Mouse (Mus musculus): ENCODE data around the gene Mgll.
A peak's percentile ranks its signal among the peaks of the same experiment; 100 is the strongest.

Mgll gene

GRCm38 (mm10) chr6:88770981-88771380 is 46.8 kb downstream of the Mgll start:
- no peak for DNase-seq (ENCODE audit: low read depth)

DNA sequence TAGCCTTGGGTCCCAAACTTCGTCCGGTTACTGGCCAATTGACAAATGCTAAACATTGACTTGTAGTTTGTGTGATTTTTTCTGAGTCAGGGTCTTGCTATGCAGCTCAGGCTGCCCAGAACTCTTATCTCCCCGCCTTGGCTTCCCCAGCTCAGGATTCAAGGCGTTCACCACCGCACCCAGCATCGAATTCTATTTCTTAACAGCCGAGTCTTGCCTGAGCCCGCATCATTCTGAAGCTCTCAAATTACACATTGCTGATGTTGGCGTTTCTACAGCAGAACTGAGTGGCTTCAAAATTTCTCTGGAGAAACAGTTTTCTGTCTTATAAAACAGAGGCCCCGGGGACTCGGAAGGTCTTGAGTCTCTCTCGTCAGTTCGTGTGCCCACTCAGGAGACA is 47.8 kb downstream of the Mgll start:
- no peak for DNase-seq (ENCODE audit: low read depth)

- DNase-seq (ENCODE audit: low read depth) = no peak
Observed at GRCm38 (mm10) chr6:88774055-88774454, 49.8 kb downstream of the Mgll start.

DNA sequence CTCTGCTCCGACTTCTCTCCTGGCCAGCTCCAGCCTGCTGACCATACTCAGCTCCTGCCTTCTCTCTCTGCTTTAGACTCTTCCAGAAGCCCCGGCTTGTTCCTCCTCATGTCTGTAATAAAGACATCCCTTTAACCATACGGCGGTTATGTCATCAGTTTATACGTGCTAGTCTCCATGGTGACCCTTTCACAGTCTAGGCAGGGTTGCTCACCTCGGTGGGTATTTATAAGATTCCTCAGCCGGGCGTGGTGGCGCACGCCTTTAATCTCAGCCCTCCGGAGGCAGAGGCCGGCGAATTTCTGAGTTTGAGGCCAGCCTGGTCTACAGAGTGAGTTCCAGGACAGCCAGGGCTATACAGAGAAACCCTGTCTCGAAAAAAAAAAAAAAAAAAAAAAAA is 51.1 kb downstream of the Mgll start:
- no peak for DNase-seq (ENCODE audit: low read depth)

DNA sequence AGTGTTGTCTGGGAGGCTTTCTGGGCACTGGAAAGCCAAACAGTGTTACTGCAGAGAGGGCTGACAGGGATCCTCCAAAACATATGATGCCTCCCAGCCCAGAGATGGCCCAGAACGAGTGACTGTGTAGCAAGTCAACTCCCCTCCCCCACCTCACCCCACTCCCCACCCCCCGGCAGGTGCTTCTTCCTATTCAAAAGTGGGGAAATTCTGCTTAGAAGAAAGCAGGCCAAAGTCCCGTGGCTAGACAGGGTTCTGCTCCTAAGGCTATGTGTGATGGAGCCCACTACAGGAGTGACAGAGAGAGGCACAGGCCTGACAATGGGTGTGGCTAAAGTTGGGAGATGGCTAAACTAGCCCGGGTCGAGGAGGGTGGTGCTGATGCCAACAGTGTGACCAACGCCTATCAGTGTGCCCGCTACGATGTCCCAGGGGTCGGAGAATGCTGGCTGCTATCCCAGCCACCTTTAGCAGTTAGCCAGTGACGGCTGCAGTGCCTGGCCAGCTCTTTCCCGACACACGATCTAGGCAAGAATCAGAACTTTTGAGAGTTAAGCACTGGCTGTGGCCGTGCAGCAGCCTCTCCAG is 52.2 kb downstream of the Mgll start:
- no peak for DNase-seq (ENCODE audit: low read depth)

DNA sequence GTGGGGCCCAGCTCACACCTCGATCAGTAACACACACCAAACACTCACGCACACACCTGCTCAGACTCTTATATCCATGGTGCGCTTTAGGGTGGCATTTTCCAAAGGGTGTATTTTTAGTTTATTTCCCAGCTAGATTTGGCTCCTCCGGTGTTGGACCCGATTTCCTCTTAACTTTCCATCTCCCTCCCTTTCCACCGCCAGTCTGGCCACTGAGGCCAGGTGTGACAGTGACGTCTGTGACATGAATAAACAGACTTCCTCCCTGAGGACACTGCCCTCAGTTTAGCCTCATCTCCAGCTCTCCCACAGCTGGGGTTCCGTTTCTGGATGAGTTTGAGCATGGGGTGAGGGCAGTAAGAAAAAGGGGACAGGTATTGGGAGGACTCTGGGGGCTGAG is 52.8 kb downstream of the Mgll start:
- DNase-seq (ENCODE audit: low read depth) = no peak

DNA sequence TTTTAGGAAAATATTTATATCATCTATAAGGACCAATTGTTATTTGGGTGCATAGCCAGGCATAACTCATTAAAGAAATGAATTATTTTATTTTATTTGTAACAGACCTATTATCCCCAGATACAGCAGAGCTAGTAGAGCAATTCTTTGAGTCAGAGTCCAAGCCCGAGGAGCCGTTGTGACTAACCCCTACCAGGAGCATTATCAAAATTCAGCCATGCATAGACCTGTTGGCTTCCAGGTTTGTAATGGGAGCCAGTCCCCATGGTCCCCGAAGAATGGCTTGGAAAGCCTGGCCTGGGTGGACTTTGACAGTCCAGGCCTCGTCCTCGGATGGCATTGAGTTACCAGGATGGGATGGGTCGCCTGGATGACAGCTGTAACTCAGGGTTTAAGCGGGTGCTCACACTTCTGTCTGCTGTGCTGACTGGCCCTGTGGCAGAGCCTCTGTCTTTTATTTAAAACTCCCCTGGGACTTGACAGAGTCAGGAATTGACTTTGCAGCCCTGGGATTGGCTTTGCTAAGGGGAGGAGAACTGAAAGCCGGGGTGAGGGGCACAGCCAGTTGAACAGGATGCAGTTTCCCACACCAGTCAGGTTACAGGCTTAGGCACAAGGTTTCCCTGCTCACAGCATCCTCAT is 54.0 kb downstream of the Mgll start:
- no peak for DNase-seq (ENCODE audit: low read depth)

DNA sequence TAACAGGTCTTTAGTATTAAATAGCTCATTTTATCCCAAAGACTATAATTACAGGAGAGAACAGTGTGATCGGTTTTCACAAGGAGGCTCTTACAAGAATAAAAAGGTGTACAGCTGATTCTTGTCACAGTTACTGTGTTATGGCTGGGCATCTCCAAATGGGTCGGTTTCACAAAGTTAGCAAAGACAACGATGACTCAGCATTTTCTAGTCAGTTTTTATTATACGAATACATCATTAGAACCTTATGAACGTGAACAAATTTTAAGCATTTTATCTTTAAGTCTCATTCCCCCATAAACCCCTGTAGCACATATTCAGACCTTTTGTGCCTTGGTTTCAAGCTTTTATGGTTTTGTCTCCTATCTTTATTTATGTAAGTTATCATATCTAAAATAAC is 55.5 kb downstream of the Mgll start:
- DNase-seq (ENCODE audit: low read depth) = no peak

- no peak for DNase-seq (ENCODE audit: low read depth)
Observed at GRCm38 (mm10) chr6:88781919-88782318, 57.7 kb downstream of the Mgll start.

- DNase-seq (ENCODE audit: low read depth) = peak; percentile 49
Observed at GRCm38 (mm10) chr6:88782981-88783397, 58.8 kb downstream of the Mgll start.

GRCm38 (mm10) chr6:88784691-88785173 is 60.5 kb downstream of the Mgll start:
- no peak for DNase-seq (ENCODE audit: low read depth)

GRCm38 (mm10) chr6:88785331-88785730 is 61.1 kb downstream of the Mgll start:
- DNase-seq (ENCODE audit: low read depth) = no peak

DNA sequence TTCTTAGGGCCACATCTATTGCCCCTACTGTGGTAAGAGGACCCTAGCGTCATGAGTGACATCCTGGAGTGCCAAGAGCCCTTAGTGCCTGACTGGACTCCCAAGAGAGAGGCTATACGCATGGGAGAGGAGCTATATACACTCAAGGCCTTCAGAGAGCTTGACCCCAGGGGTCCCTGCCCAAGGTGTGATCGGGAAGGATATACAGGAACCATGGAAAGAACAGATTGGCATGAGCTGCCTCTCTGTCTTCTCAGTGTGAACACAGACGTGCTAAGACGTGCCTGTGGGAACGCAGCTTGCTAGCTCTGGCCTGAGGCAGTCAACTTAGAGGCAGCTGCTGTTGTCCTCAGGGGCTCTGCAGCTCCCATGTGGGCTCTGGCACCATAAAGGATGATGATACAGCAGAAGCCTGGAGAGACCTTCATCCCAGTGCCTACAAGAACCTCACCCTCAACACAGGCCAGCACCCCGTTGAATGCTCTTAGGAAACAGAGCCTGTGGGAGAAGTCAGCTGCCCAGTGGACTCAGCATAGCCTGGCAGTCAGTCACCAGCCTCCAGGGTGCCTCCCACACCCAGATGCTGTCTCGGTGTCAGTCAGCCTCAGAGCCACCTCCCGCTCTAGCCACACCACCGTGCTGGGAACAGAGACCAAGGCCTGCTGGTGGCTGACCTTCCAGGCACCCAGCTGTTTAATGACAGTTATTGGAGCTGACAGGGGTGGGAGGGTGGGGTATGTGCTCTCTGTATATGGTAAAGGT is 61.8 kb downstream of the Mgll start:
- DNase-seq (ENCODE audit: low read depth) = no peak

GRCm38 (mm10) chr6:88786732-88787445 is 62.7 kb downstream of the Mgll start:
- no peak for DNase-seq (ENCODE audit: low read depth)

- no peak for DNase-seq (ENCODE audit: low read depth)
Observed at GRCm38 (mm10) chr6:88787496-88787895, 63.3 kb downstream of the Mgll start.

GRCm38 (mm10) chr6:88788219-88788618 is 64.0 kb downstream of the Mgll start:
- DNase-seq (ENCODE audit: low read depth) = no peak

DNA sequence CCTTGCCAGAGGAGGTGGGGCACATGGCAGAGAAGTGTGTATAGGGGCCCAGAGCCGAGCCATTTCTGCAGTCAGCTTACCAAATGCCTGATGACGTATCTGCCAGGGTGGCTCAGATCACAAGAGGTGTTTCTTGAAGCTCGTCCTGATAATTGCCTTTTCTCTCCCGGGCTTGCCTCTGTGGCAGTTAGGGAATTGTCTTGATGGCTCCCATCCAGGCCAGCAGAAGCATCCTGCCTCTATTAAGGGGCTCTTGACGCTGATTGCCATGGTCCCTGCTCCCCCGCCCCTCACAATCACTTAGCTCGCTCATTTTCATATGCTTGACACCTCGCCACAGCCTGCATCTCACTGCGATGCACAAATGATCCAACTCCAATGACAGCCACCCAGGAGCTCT is 67.1 kb downstream of the Mgll start:
- no peak for DNase-seq (ENCODE audit: low read depth)

DNA sequence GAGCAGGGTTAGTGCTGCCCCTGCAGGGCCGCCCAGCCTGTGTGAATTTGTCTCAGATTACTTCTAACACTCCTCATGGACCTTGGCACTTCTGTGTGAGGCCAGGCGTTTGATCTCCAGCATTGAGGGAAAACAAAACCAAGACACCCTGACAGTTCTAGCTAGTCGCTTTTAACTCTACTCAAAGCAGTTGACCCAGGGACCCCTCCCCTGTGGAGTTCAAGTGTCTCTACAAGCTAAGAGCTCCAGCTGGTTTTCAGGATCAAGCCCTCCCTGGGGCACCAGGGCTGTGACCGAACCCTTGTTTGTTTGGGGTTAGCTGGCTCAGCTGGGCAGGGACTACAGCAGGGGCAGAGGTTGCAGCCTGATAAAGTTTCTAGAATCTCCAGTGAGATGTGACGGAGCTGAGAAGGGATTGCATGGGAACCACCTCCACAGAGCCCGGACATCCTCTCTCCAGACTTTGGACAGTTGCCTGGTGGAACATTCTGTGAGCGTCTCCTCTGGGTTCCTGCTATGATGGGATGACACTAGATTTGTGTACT is 68.0 kb downstream of the Mgll start:
- no peak for DNase-seq (ENCODE audit: low read depth)

DNA sequence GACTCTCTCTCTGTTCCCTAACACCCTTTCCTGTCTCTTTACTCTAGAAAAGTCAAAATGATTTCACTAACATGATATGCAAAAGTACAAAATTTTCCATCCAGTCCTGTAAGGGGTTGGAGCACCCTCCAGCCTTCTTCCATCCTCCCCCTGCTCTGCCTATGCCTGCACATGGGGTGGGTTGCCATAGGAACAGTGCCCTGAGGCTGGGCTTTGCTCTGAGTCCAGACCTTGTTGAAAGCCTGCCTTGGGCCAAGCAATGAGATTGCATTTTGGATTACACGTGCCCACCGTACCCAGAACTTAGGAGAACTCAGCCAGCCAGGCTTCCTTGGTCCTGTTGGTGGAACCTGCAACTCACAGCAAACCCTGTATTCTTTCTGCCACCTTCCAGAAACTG is 69.0 kb downstream of the Mgll start:
- DNase-seq (ENCODE audit: low read depth) = no peak

DNA sequence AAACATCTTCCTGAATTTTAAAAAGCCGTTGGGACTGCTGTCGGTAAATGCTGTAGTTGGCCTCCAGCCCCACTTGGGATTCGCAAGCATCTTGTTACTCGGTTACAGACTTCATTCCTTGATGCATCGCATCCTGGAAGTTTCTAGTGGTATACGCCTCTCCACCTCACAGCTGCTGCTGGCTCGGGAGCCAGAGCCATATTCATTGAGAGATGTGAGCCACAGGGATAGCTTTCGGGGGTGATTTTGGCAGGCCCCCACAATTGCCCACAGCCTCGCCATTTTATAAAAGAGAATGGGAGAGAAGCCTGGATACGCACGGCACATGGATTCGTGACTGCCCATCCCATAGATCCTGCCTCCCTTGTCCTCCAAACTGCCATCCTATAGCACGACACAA is 69.7 kb downstream of the Mgll start:
- no peak for DNase-seq (ENCODE audit: low read depth)

- no peak for DNase-seq (ENCODE audit: low read depth)
Observed at GRCm38 (mm10) chr6:88794561-88794971, 70.4 kb downstream of the Mgll start.

- no peak for DNase-seq (ENCODE audit: low read depth)
Observed at GRCm38 (mm10) chr6:88800191-88800590, 76.0 kb downstream of the Mgll start.
